Mouse (Mus musculus) heart, embryonic 13.5 days (tissue): ENCODE measurements around the gene 4930474N05Rik. TPM values are rescaled to one million over a fixed set of nuclear protein-coding genes. Genes with fewer than 3 reads are reported as not detected.

Experiments used
- ATAC-seq: fragments of 200-750 bp; cut with Nextera tagmentation; 2 replicates; pipeline ENCODE4 v1.8.0; 2017; ENCODE audit warnings: moderate TSS enrichment; ENCODE audit not compliant: insufficient number of reproducible peaks, low FRiP score, low TSS enrichment; ENCODE audit errors: extremely low read depth
- H3K27ac ChIP-seq: fragments of 300-500 bp; sonication (generic); replicated peaks from 2 replicates; pipeline ENCODE4 v1.5.1; 2015; ENCODE audit warnings: moderate library complexity, mild to moderate bottlenecking, inconsistent platforms
- H3K27me3 ChIP-seq: fragments of 300-500 bp; sonication (generic); replicated peaks from 2 replicates; pipeline ENCODE4 v1.6.1; 2015; ENCODE audit warnings: mild to moderate bottlenecking, inconsistent platforms
- H3K36me3 ChIP-seq: fragments of 300-500 bp; sonication (generic); 2 replicates; pipeline ENCODE4 v1.6.1; 2015; ENCODE audit warnings: mild to moderate bottlenecking, inconsistent platforms
- H3K4me1 ChIP-seq: fragments of 300-500 bp; sonication (generic); 2 replicates; pipeline ENCODE4 v1.6.1; 2015; ENCODE audit warnings: inconsistent platforms
- H3K4me2 ChIP-seq: fragments of 300-500 bp; sonication (generic); 2 replicates; pipeline ENCODE4 v1.6.1; 2015; ENCODE audit warnings: inconsistent platforms, mild to moderate bottlenecking, moderate library complexity
- H3K4me3 ChIP-seq: fragments of 300-500 bp; sonication (generic); 2 replicates; pipeline ENCODE4 v1.5.1; 2015; ENCODE audit warnings: moderate library complexity, mild to moderate bottlenecking, inconsistent platforms
- H3K9ac ChIP-seq: fragments of 300-500 bp; sonication (generic); 2 replicates; pipeline ENCODE4 v1.6.1; 2015; ENCODE audit warnings: inconsistent platforms, mild to moderate bottlenecking, moderate library complexity
- H3K9me3 ChIP-seq: fragments of 300-500 bp; sonication (generic); 2 replicates; pipeline ENCODE4 v1.6.1; 2016; ENCODE audit warnings: inconsistent platforms
- WGBS: fragments of 180-500 bp; shearing (Covaris S2); methylation state at CpG from one replicate; pipeline ENCODE4 v1.1.7; 2015; ENCODE audit warnings: mixed read lengths; 5-methylcytosine and 5-hydroxymethylcytosine counted together
- polyA plus RNA-seq: library from polyadenylated mRNA; unstranded; fragments of >200 nt; fragmentation: Nextera tagmentation; extraction: Ambion mirVana; gene quantifications from 2 replicates; pipeline ENCODE4 v1.2.1, GENCODE M21; 2015

The 4930474N05Rik gene
- not detected in 2 replicates for polyA plus RNA-seq

DNA sequence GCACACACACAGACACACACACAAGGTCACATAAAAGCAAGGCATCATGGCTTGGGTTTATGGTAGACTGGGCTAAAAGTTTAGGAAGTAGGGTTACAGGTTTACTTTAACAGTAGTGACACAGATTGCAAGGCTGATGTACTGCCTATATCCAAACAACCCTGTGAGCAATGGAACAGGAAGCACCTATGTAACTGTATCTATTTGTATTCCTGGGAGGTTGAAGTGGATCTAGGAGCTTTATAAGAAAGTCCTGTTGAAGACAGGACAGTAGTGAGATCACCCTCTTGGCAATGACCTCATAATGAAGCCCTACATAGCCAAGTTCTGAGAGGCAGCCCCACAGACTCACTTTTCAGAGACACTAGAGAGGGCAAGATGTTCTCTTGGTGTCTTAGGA, at the start of gene 4930474N05Rik:
TSS of gene 4930474N05Rik (plus strand) at position 301 of the 400 bp plus-strand sequence.
- no peak within 1 kb of the TSS for H3K27ac ChIP-seq
- no peaks in the 10 kb centered on the region for H3K27me3 ChIP-seq
- H3K4me1 ChIP-seq = no peaks in the 10 kb centered on the region
- H3K36me3 ChIP-seq = no peaks in the 10 kb centered on the region
- no peak for ATAC-seq
- no peak within 1 kb of the TSS for H3K4me2 ChIP-seq
- no peak within 1 kb of the TSS for H3K9ac ChIP-seq
- no peak within 1 kb of the TSS for H3K4me3 ChIP-seq
- H3K9me3 ChIP-seq = no peaks in the 10 kb centered on the region

DNA sequence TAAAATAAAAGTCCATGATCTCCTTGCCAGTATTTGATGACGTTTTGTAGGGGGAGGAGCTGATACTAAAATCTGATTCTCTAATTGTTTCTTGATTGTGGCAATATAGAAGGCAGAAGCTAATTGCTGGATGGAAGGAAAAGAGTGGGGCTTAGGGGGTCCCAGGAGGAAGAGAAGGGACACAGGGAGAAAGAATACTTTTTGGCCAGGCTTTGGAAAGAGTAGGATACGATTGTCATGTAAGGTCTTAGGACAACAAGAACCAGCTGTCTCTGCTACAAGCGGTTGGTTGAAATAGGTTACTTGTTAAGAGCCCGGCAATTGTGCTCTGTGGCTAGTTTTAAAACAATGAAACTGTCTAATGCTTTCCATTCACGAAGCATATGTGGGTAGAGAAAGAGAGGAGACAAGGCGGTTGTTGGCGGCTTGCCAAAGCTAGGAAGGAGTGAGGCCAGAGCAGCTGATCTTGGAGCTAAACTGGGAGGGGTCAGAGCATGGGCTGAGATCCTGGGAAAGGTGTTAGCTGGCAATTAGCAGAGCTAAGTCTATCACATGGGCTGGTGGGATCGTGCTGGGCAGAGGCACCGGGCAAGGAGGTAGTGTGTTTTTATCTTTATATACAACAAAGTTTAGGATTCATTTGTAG, 45.8 kb upstream of the 4930474N05Rik start:
- Histone ChIP-seq H3K9me3 (no peaks in the 10 kb centered on the region), H3K27me3 (no peaks in the 10 kb centered on the region), H3K4me2 (peak overlapping the region; percentile 50), H3K27ac (peak overlapping the region; percentile 50), H3K9ac (no peak overlapping the region; the same call in 1 of the 2 replicates), H3K4me3 (no peak overlapping the region), H3K4me1 (peaks cover 20% of the 10 kb centered on the region), H3K36me3 (no peaks in the 10 kb centered on the region)
- peak; percentile 81 for ATAC-seq
- WGBS = 24% methylated on average over 9 of the region's 9 CpGs

DNA sequence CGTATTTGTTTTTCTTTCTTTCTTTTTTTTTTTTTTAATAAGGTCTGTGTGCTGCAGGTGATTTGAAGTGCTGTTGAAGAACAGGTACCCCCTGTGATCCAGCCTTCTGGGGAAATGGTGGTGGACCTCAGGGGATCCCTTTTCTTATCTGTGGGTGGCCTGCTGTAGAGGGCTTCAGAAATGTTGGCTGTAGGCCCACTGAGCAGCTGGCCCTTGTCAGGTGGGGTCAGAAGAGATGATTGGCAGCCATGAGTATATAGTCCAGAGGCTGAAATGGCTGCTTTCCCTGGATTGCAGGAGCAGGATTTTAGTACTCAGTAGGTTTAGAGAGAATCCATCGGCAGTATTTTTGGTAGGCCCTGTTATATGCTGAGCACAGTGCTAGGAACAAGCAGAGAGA, 41.4 kb upstream of the 4930474N05Rik start:
- Histone ChIP-seq H3K4me1 (peaks cover 20% of the 10 kb centered on the region), H3K9ac (no peak overlapping the region), H3K4me3 (no peak overlapping the region), H3K27ac (no peak overlapping the region), H3K27me3 (no peaks in the 10 kb centered on the region), H3K9me3 (no peaks in the 10 kb centered on the region), H3K36me3 (no peaks in the 10 kb centered on the region), H3K4me2 (no peak overlapping the region)
- 87% methylated on average over 2 of the region's 2 CpGs for whole genome bisulfite sequencing
- ATAC-seq = no peak

DNA sequence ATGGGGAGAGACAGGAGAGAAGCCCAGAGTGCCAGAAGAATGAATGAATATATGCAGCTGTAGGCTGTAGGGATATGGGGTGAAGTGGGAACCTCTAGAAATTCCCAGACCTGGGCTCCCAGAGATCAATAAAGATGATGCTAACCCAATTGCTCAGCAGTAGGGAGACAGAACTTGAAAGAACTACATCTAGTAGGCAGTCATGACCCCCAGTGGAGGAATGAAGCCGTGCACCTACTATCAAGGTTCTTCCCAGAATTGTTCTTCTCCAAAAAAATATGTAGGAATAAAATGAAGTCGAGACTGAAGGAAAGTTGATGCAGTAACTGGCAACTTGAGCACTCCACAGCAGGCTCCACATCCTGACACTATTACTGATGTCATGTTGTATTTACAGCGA, 3.8 kb downstream of the 4930474N05Rik start:
- no peak overlapping the region for H3K27ac ChIP-seq
- no peaks in the 10 kb centered on the region for H3K27me3 ChIP-seq
- H3K4me3 ChIP-seq = no peak overlapping the region
- no peaks in the 10 kb centered on the region for H3K36me3 ChIP-seq
- H3K9ac ChIP-seq = no peak overlapping the region
- no peaks in the 10 kb centered on the region for H3K9me3 ChIP-seq
- no peaks in the 10 kb centered on the region for H3K4me1 ChIP-seq
- H3K4me2 ChIP-seq = no peak overlapping the region
- ATAC-seq = no peak
- 71% methylated on average over 3 of the region's 3 CpGs for WGBS

DNA sequence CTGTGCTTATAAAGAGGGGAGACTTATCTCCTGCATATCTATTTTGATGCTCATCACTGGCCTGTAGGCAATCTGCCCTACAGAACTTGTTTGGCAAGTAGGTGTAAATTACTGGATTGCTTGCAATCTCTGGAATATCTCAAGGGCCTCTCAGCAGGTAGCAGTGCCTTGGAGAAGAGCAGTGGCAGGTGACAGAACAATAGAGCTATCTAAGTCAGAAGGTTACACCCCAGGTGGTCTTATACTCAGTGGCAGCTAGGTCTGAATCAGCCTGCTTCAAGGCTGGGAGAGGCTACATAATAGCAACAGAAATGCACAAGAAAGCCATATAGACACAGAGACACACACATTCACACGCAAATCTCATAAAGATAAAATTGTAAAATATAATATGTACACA, 4.9 kb downstream of the 4930474N05Rik start:
- Histone ChIP-seq H3K9ac (no peak overlapping the region), H3K4me2 (no peak overlapping the region), H3K27me3 (no peaks in the 10 kb centered on the region), H3K4me3 (no peak overlapping the region), H3K27ac (no peak overlapping the region), H3K36me3 (no peaks in the 10 kb centered on the region), H3K9me3 (no peaks in the 10 kb centered on the region), H3K4me1 (no peaks in the 10 kb centered on the region)
- ATAC-seq = no peak
- 59% methylated on average over 1 of the region's 1 CpGs for WGBS

DNA sequence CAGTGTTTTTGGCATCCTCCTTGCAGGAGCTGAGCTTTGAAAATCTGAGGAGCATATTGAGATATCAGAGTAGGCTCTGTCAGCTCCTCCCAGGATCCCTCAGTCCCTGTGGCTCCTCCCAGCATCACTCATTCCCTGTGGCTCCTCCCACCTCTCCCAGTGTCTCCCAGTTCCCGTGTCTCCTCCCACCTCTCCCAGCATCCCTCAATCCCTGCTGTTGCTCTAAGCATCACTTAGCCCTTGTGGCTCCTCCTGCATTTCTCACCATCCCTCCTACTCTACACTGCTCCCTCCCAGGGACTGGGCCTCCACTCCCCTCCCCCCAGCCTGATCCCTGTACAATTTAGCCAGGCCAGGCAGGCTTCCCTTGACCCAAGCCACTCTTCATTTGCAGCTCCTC, 6.0 kb downstream of the 4930474N05Rik start:
- WGBS = 20% methylated on average over 1 of the region's 1 CpGs
- H3K9ac ChIP-seq = no peak overlapping the region
- 0 out of 2 replicates have a peak, but pooled peaks cover 3% of the 10 kb centered on the region for H3K4me1 ChIP-seq
- no peak for ATAC-seq
- no peaks in the 10 kb centered on the region for H3K36me3 ChIP-seq
- H3K4me3 ChIP-seq = no peak overlapping the region
- H3K27ac ChIP-seq = no peak overlapping the region
- H3K27me3 ChIP-seq = no peaks in the 10 kb centered on the region
- no peak overlapping the region for H3K4me2 ChIP-seq
- H3K9me3 ChIP-seq = no peaks in the 10 kb centered on the region

DNA sequence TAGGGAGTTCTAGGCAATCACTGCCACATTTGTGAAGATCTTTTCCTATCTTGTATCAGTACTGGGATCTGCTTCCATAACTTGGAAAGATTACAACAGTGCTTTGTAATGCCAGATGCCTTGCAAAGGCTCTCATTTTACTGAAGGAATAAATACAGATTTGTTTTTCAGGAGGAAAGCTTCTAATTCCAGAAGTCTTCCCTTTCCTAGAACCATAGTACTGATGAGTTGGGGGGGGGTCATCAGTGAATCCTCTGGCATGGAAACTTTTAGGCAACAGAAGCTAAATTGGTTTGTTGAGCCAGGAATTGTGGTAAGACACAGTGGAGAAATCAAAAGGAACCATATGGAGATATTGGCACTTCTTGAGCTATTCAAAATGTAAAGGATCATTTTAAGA, 19.8 kb downstream of the 4930474N05Rik start:
- H3K27ac ChIP-seq = no peak overlapping the region
- H3K36me3 ChIP-seq = no peaks in the 10 kb centered on the region
- peaks cover 13% of the 10 kb centered on the region; the same call in 1 of the 2 replicates for H3K4me1 ChIP-seq
- H3K9me3 ChIP-seq = no peaks in the 10 kb centered on the region
- no peak overlapping the region for H3K4me3 ChIP-seq
- ATAC-seq = no peak
- H3K27me3 ChIP-seq = no peaks in the 10 kb centered on the region
- H3K9ac ChIP-seq = no peak overlapping the region
- no peak overlapping the region for H3K4me2 ChIP-seq

DNA sequence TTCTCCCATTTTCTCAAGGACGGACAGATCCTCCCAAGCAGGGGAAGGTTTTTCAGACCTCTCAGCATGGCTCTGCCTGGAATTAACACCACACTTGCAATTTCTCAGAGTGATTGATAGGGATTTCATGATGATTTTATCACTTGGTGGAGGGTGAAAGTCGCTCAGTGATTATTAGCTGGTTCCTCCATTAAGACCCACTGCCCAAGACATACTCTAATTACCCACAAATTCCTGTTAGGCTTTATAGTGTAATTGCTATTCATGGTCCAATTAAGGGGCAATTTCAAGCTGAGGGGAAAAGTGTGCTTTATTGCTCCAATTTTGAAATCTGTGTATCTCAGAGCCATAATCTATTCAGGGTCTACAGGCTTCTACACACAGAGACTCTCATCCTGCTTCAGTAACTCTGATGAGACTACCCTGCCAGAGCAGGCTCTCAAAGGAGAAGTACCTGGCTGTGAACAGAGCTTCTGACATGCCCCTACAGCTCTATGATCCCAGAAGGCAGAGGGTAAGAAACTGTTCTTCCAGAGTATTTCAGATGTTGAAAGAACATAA, 29.1 kb downstream of the 4930474N05Rik start:
- Histone ChIP-seq H3K4me3 (no peak overlapping the region), H3K9ac (no peak overlapping the region), H3K4me2 (no peak overlapping the region), H3K4me1 (0 out of 2 replicates have a peak, but pooled peaks cover 2% of the 10 kb centered on the region), H3K27me3 (no peaks in the 10 kb centered on the region), H3K27ac (no peak overlapping the region), H3K9me3 (no peaks in the 10 kb centered on the region), H3K36me3 (no peaks in the 10 kb centered on the region)
- WGBS = 60% methylated on average over 2 of the region's 2 CpGs
- ATAC-seq = no peak

DNA sequence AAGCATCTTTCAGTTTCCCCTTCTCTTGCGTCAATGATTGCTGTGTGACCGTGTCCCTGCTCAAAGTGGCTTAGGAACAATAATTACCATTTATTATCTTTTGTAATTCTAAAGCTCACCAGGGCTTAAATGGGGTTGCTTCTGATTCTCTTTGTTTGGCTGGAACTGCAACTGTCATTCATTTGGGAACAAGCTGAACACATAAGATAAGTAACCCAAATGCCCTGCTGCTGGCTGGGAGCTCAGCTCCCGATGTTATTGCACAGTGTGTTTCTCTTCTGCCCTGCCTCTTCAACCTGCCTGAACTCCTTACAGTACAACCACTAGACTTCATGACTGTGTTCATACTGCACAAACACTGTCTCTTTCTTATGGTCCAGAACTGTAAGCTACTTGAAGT, 41.0 kb downstream of the 4930474N05Rik start:
- no peak overlapping the region for H3K9ac ChIP-seq
- 52% methylated on average over 3 of the region's 3 CpGs for WGBS
- H3K27me3 ChIP-seq = no peaks in the 10 kb centered on the region
- H3K36me3 ChIP-seq = no peaks in the 10 kb centered on the region
- no peak overlapping the region for H3K27ac ChIP-seq
- H3K9me3 ChIP-seq = no peaks in the 10 kb centered on the region
- no peak overlapping the region for H3K4me2 ChIP-seq
- no peak overlapping the region for H3K4me3 ChIP-seq
- no peak for ATAC-seq
- H3K4me1 ChIP-seq = no peaks in the 10 kb centered on the region

DNA sequence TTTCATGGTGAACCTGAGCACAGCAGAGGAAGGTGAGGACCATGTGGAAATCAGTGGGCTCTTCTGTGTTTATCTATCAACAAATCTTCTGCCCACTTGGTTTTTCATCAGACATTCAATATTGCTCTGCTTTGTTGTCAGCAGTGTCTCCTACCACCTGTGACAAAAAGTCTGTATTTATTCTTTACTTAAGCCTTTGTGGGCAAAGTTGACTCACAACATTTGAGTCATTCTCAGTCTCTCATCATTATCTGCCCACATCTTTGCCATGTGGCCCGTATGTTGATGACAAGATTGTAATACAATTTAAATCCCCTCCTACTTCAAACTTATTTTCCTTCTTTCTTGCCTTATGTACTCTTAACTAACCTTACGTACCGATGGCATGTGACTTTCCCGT, 43.0 kb downstream of the 4930474N05Rik start:
- Histone ChIP-seq H3K36me3 (no peaks in the 10 kb centered on the region), H3K4me2 (no peak overlapping the region), H3K4me1 (no peaks in the 10 kb centered on the region), H3K9me3 (no peaks in the 10 kb centered on the region), H3K4me3 (no peak overlapping the region), H3K27me3 (no peaks in the 10 kb centered on the region), H3K9ac (no peak overlapping the region), H3K27ac (no peak overlapping the region)
- no peak for ATAC-seq
- 84% methylated on average over 4 of the region's 4 CpGs for WGBS

DNA sequence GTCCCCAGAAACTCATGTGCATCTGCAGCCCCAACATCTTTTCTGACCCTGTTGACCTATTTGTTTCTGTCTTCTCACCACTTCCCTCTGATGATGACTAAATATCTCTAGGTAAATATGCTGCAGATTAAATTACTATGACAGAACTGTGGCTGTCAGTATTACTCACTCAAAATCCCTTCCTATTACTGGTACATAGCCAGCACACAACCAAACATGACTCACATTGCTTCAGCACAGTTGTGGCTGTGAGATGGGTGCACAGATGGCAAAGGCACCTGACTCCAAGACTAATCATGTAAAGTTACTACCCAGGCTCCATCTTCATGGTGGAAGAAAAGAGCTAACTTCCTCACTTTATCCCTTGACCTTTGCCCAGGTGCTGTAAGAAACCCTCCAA, 50.5 kb downstream of the 4930474N05Rik start:
- H3K4me1 ChIP-seq = no peaks in the 10 kb centered on the region
- no peak overlapping the region for H3K4me3 ChIP-seq
- H3K9ac ChIP-seq = no peak overlapping the region
- H3K4me2 ChIP-seq = no peak overlapping the region
- H3K36me3 ChIP-seq = no peaks in the 10 kb centered on the region
- no peaks in the 10 kb centered on the region for H3K9me3 ChIP-seq
- H3K27me3 ChIP-seq = no peaks in the 10 kb centered on the region
- no peak overlapping the region for H3K27ac ChIP-seq
- no peak for ATAC-seq
